Mouse (Mus musculus): ENCODE measurements around the gene Nacad.

GRCm38 (mm10) chr11:6626388-6626772 is 20.5 kb upstream of the Nacad start:
- TF ChIP-seq POLR2A (IDR thresholded peaks at IDR 0.05; ENCODE audit: low read depth, low read length), result no peak
- no peak for TF ChIP-seq CTCF (IDR thresholded peaks at IDR 0.05; ENCODE audit: extremely low read depth, insufficient read length, insufficient replicate concordance, low read depth, low read length)
